Mouse (Mus musculus): ENCODE measurements around the gene Bcl7c.
"Not testable (repeated sequence)": the region's sequence is repeated elsewhere in the genome, so short reads cannot be mapped to it uniquely, and the experiment has no call there.

Gene Bcl7c

GRCm38 (mm10) chr7:127681888-127682553 is 26.7 kb downstream of the Bcl7c start:
- no peak for DNase-seq

DNA sequence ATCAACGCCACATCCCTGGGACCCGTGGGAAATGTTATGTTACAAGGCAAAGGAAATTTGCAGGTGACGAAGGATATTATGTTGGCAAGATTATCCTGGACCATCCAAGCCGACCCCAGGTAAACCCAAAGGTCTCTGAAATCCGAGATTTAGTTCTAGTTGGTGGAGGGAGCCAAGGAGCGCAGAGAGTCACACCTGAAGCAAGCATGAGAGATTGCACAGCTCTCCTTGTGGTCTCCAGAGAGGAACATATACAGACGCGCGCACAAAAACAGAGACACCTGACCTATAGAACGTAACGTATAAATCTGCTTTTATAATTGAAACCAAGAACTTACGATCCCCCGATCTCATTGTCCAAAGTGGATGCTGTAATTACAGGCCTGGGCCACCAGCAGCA is 28.2 kb downstream of the Bcl7c start:
- DNase-seq = no peak

DNA sequence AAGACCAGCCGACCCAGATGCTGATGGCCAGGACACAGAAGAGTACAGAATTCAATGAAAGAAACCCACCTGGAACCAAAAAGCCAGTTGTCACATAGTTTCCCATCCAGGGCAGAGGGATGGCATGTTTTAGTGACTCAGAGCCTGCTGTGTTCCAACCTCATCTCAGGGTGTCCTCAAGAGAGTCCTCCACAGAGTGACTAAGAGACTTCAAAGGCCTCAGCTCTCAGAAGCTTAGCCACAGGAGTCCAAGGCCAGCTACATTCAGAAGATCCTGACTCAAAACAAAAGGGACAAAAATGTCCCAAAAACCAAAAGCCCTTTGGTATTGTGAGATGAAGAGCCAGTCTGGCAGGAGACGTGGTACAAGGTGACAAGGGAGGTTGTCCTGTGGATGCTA is 29.9 kb downstream of the Bcl7c start:
- no peak for DNase-seq

GRCm38 (mm10) chr7:127677609-127678008 is 31.1 kb downstream of the Bcl7c start:
- no peak for DNase-seq

GRCm38 (mm10) chr7:127677077-127677476 is 31.7 kb downstream of the Bcl7c start:
- peak; percentile 78 to 81 for DNase-seq

DNA sequence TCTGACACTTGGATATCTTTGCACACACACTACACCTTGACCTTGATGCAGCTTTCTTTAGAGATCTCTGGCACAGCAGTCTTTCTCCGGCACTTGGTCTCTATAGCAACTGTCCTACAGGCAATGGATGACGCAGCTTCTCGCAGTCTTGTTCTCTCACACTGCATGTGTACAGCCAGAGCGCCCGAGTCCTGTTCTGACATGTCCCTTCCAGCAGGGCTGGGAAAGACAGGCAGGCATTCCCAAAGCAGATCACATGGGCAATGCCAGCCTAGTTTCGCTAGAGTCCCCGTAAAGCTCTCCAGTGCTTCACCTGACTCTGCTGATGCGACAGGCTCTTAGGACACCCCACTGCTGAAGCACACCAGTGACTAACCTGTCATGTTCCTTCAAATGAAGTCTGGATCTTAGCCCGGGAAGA is 33.3 kb downstream of the Bcl7c start:
- no peak for DNase-seq

DNA sequence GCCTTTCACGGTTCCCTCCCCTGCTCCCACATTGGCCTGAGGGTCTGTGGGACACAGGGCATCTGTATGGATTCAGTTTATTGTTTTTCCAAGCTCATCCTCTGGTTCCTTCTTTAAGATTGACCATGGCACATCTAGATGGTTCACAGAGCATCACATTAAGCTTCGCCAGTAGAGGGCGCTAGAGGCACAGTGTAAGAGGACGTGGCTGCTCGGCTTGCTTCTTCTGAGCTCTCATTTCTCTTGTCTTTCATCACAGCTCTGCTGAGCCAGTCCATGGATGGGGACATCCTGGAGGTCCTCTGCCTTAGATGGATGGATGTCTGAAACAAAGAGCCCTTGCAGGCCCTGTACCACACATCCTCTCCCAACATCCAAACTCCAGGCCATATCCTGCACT is 33.8 kb downstream of the Bcl7c start:
- DNase-seq = peak; percentile 85

- no peak for DNase-seq
Measured at GRCm38 (mm10) chr7:127672776-127673175, 36.0 kb downstream of the Bcl7c start.

DNA sequence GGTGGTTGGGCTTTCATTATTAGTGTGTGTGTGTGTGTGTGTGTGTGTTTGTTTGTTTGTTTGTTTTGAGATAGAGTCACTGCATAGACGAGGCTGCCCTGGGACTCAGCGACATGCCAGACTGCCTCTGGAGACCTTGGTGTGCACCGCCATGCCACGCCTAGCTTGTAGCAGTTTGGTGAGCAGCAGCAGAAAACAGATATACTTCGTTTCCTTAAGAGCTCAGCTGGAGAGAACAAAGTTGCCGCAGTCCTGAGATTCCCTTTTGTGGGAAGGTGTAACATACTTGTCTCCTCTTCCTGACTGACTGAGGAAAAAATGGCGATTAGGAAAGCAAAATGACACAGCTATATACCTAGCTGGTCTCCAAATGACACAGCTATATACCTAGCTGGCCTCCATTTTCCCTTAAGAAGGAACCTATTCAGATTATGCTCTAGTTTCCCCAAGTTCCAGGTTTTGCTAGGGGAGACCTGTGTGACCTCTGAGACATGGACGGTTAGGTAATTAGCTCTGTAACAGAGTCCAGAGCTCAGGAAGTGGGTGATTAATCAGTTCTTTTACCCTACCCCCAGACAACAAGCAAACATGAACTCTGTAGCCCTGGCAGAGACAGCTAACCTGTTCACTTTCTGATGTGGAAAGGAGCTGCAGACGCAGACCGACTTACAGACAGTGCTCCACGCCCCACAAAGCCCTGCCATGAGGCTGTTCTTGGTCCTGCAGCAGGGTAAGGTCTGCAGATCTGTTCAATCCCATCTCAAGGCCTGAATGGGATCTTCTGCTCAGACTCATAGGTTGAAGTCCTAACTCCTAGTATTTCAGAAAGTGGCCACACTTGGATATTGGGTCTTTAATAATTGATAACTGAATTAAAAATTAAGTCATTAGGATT is 36.6 kb downstream of the Bcl7c start:
- no peak for DNase-seq

- DNase-seq = no peak
Measured at GRCm38 (mm10) chr7:127667171-127667570, 41.6 kb downstream of the Bcl7c start.

- DNase-seq = no peak
Measured at GRCm38 (mm10) chr7:127666679-127667078, 42.1 kb downstream of the Bcl7c start.

- no peak for DNase-seq
Measured at GRCm38 (mm10) chr7:127666066-127666654, 42.6 kb downstream of the Bcl7c start.

DNA sequence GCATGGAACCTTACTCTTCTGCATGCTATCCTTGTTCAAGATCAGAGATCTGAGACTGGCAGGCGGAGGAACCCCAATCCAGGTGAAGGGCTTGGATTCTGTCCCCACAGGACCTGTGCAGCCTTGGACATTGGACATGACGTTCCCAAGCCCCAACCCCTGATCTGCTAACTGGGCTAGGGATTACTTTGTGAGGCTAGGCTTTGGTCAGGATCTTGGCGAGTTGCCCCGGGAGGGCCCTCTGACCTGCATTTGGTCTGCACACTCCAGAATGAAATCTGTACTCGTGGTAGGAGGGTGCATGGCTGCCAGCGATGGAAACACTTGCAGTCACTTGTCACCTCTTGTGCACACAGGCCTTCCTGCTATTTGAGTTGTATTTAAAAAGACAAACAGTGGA is 45.8 kb downstream of the Bcl7c start:
- DNase-seq = no peak

- no peak for DNase-seq
Measured at GRCm38 (mm10) chr7:127661833-127662232, 46.9 kb downstream of the Bcl7c start.

GRCm38 (mm10) chr7:127660882-127661281 is 47.9 kb downstream of the Bcl7c start:
- DNase-seq = no peak

- peak; percentile 77 to 80 for DNase-seq
Measured at GRCm38 (mm10) chr7:127656946-127657345, 51.8 kb downstream of the Bcl7c start.

GRCm38 (mm10) chr7:127654318-127654717 is 54.4 kb downstream of the Bcl7c start:
- no peak for DNase-seq

DNA sequence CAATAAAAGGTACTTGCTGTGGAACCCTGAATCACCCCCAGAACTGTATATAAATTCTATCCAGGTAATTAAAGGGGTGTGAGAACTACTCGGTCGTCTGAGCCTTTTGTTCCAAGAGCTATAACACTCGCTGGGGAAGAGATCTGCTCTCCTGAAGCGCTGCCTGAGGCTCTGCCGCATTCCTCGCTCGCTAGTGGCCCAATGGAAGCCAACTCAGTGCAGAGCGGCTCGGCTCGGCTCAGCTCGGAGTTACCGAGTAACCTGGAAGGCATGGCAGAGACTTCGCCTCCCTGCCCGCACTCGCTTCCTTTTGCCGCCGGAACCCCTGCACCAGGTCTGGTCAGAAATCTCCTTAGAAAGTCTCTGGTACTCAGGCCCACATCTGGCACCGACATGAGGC is 56.7 kb downstream of the Bcl7c start:
- DNase-seq = no peak

DNA sequence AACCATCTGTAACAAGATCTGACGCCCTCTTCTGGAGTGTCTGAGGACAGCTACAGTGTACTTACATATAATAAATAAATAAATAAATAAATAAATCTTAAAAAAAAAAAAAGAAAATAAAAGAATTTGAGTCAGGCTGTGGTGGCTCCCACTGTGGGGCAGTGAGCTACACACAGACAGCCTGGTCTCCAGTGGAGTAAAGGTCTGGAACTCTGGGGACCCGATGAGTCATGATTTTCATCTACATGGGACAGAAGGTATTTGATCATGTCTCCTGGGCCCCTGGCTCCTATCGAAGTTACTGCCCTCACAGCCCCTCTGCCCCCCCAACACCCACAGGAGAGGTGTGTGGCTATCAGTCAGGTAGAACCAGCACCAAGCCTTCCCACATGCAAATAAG is 57.1 kb downstream of the Bcl7c start:
- no peak for DNase-seq

GRCm38 (mm10) chr7:127649206-127649605 is 59.5 kb downstream of the Bcl7c start:
- DNase-seq = no peak

DNA sequence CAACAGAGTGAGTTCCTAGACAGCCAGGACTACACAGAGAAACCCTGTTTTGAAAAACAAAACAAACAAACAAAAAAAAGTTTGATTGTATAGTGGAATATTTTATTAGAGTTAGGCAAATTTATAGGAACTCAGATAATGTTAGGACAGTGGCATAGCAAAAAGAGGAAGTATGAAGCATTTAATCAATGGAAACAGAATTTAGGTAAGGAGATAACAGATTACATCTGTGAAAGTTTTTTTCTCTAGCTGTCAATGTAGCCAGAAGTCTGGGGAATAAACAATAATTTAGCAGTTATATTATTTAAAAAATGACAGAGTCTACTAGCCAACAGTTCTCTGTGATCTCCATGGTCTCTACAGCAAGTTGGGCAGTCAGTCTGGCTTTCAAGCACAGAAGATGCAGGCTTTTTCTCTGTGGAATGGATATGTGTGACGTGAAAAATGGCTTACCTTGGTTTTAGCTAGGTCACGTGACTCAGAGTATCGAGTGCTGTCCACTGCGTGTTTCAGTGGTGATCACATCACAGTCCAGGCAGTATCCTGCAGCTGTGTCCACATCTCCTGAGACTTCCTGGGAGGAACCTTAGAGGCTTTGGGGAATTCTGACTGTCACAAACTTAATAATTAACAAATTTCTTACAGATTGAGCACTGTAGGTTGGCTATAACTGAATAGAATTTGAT is 60.1 kb downstream of the Bcl7c start:
- DNase-seq = no peak

DNA sequence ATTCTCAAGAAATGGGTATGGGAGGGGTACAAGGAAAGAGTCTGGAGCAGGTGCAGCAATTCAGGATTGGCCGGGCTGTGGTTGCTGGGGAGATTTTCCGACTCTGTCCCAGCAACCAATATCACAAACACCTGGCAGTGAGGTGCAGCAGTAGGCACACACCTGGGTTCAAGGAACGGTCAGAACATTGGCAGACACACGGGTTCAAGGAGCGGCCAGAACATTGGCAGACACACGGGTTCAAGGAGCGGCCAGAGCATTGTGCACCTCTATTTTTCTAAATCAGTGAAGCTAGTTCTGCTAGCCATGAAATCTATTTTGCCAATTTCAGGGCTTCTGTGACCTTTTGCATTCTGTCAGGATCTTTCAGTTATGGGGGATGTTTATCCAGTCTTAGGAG is 61.2 kb downstream of the Bcl7c start:
- DNase-seq = not testable (repeated sequence)

GRCm38 (mm10) chr7:127646363-127646762 is 62.4 kb downstream of the Bcl7c start:
- no peak for DNase-seq

Data from B cell, adult 2 months (primary cell).